Mouse (Mus musculus) G1E (cell line): ENCODE data around the gene Cmbl.

Source experiments
- CTCF ChIP-seq: IDR thresholded peaks from 2 replicates; pipeline ENCODE4 v1.5.1; 2012; ENCODE audit warnings: low read depth, low read length, inconsistent platforms, mixed read lengths
- GATA1 ChIP-seq: IDR thresholded peaks from 2 replicates; pipeline ENCODE4 v1.6.1; 2012; ENCODE audit warnings: borderline replicate concordance, low read length, inconsistent platforms, mixed read lengths

DNA sequence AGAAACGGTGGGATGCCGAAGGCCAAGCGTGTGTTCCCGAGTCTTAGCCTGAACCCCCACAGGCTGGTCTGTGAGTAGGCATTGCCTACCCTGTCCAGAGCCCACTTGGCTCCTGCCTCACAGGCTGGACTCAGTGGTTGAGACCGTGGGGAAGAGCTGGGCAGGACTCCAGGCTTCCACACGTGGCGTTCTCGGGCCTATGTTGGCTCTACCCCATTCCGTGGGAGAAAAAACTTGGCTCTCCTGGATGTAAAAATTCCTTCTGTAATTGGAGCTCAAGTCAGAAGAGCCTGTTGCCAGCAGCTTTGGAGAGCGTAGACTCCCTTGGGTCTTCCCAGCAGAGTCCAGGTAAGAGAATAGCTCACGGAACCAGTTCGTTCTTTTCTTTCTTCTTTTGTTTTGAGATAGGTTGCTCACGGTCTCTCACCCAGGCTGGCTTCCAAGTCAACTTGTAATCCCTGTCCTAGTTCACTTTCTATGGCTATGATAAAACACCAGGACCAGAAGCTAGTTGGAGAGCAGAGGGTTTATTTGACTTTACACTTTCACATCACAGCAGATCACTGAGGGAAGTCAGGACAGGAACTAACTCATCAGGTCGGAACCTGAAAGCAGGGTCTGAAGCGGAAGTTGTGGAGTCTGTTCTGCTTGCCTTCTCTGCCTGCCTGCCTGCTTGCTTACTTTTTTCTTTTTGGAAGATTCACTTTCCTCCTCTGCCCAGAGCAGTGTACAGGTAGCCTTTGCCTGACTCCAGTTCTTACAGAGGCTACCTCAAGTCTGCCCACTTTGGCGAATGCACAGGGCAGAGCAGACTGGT is 6.9 kb downstream of the Cmbl start:
- TF ChIP-seq CTCF = no peak
- no peak for TF ChIP-seq GATA1
